Mouse (Mus musculus) retina, postnatal 1 day (tissue): Measurements from ENCODE around the gene Gm37596.
"Not testable (repeated sequence)": the region's sequence is repeated elsewhere in the genome, so short reads cannot be mapped to it uniquely, and the experiment has no call there.

Source experiments
- DNase-seq: peaks from one replicate; pipeline ENCODE4 v3.0.0-alpha.2; 2012

The Gm37596 gene

DNA sequence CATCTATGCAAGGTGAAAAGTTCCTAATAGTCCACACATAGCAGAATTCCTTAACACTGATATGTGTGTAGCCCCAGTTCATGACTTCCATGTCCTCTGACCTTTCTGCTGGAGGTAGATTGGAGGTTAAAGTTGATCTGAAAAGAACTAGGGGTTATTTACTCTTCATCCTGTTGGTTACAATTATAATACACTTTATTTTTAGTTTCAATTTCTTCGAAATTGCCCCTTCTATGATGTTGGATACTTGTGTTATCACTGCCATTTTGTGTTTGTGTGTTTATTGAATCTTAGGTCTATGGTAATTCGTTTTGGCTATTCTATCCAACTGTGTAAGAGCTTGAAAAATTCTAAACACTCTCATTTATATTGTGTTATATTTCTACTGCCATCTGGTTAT lies at the start of gene Gm37596:
Gm37596 (minus strand) TSS at position 101 of the 400 bp plus-strand sequence.
- DNase-seq: not testable (repeated sequence)

DNA sequence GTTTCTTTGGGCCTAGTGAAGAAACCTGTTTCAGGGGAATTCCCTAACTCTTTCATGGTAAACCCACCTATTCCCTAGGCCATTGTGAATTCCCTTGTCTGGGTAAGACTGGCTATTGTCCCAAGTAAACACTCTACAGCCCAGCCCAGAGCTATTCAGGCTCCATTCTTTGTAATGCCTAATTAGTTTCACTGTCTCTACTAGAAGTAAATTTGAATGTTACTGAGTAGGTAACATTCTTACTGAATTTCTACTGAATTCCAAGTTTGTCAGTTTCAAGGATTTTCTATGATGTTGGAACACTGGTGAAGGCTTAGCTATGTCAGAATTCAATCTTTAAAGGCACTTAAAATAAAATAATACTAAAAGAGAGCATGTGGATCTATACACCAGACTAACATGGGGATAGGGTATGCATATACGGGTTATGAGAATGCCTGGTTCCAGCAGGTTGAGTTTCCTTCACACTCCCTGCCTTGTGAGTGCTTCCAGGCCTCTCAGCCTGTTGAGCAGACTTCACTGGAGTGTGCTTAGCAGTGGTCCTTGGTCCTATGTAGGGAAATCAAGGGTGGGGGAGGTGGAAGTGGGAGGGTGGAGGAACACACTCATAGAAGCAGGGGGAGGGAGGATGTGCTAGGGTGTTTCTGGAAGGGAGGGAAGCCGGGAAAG lies 16.2 kb upstream of the Gm37596 start:
- DNase-seq: not testable (repeated sequence)

DNA sequence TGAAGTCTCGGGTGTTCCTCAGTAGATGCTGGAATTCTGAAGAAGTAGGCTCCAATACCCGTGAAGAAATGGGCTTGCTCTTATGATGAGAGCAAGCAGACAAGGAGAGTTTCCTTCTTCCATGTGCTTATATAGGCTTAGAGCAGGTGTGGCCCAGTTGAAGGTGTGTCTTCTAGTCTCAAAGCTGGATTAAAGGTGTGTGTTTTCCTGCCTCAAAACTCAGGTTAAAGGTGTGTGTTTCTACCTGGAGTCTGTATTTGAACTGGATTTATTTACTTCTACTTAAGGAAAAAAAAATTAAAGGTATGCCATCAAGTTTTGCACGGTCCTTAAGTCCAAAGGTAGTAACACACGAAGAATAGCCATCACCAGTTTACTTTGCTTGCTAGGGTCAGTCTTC lies 16.7 kb downstream of the Gm37596 start, which contains the start of gene Tdpoz1:
Tdpoz1 (minus strand) TSS at position 101 of the 400 bp plus-strand sequence.
- DNase-seq: not testable (repeated sequence)

DNA sequence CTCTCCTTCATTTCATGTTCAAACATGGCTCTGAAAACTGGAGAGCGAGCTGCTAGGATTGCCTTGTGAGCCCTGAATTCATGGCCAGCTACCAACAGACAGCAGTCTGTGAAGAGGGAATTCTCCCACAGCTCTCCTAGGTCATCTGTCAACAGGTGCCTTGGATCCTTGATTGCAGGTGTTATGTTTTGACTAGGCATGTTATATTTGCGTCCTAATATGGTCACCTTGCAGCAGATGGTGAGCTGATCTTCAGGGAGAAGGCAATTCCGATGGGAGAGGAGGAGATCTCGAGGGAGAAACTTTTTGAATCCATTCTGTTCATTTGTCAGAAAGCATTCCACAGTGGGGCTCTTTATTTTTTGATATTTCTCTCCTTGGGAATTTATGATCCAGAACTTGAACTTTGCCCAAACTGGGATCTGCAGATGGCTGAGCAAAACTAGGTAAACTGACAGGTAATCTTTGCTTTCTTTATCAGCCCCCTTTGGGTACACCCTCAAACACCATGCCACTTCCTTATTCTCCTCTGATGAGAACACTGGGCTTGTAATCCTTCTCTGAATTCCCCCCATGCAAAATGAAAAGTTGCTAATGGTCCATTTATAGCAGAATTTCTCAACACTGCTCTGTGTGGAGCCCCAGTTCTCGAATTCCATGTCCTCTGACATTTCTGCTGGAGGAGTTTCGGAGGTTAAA lies 21.9 kb downstream of the Gm37596 start:
- DNase-seq: not testable (repeated sequence)

DNA sequence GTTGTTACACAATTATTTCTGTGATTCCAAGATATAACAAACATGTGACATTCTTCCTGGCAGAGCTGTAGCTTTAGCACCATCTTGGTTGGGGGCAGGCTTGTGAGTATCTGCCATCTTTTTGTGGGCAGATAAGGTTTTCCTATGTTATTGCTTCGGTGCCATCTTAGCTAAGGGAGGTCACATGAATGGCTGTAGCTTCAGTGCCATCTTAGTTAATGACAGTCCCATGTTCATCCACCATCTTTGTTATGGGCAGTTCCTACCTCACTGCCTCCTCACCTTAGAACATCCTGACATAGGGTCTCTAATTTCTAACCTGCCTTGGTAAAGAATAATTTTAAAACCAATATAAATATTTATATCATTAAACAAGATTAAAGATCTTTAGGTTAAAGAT lies 38.6 kb downstream of the Gm37596 start:
- no peak for DNase-seq

DNA sequence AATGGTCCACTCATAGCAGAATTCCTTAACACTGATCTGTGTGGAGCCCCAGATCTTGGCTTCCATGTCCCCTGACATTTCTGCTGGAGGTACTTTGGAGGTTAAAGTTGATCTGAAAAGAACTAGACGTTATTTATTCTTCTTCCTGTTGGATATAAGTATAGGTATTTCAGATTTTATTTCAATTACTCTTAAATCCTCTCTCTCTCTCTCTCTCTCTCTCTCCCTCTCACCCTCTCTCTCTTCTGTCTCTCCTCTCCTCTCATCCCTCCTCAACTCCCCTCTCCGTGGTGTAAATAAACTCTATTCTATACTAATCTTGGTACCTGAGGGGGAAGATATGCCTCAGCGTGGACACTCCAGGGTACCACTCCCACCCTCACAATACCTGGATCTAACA lies 40.3 kb downstream of the Gm37596 start, which contains the start of gene Tdpoz2:
Tdpoz2 (minus strand) TSS at position 101 of the 400 bp plus-strand sequence.
- DNase-seq: no peak
